Mouse (Mus musculus): ENCODE results near the gene Suds3. TPM values are rescaled to one million over a fixed set of nuclear protein-coding genes. Genes with fewer than 3 reads are reported as not detected.
A peak's percentile ranks its signal among the peaks of the same experiment; 100 is the strongest.

Gene Suds3
- total and polyA plus RNA-seq, 2 experiments from 2014 or later, result 68.1 to 83.4 TPM

DNA sequence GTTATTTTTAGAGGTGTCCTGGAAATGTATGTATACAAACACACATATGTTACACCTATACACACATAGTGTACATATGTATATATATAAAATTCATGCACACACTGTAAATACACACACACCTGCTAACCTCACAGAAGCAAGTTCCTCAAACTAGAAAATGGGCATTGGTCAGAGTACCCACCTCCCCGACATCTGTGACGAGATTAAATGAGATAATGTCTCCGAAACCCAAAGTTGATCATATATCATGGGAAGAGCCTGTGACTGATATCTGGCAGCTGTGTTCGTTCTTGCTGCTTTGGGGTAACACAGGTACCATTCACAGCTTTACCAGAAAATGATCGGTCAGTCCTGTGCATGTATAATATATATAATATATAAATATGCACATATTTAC is 20.7 kb upstream of the Suds3 start:
- H3K4me3 ChIP-seq (ENCODE audit: low read length), result no peak overlapping the region
- H3K4me2 ChIP-seq (ENCODE audit: low read depth, low read length), result no peak overlapping the region
- TF ChIP-seq CTCF (IDR thresholded peaks at IDR 0.05; ENCODE audit: low read depth), result no peak
- WGBS, result 90% methylated on average over 5 of the region's 5 CpGs
- no peaks in the 10 kb centered on the region for H3K27me3 ChIP-seq (ENCODE audit: insufficient read depth, low read length)
- no peaks in the 10 kb centered on the region for H3K4me1 ChIP-seq (ENCODE audit: insufficient read depth, low read length)
- no peak for DNase-seq (ENCODE audit: low spot score)
- H3K9ac ChIP-seq (replicated peaks; ENCODE audit: low read length), result no peak overlapping the region
- H3K27ac ChIP-seq, result no peak overlapping the region
- ATAC-seq, result no peak
- no peaks in the 10 kb centered on the region for H3K9me3 ChIP-seq (ENCODE audit: low read length)
- H3K36me3 ChIP-seq (ENCODE audit: insufficient read depth, low read length), result no peaks in the 10 kb centered on the region

DNA sequence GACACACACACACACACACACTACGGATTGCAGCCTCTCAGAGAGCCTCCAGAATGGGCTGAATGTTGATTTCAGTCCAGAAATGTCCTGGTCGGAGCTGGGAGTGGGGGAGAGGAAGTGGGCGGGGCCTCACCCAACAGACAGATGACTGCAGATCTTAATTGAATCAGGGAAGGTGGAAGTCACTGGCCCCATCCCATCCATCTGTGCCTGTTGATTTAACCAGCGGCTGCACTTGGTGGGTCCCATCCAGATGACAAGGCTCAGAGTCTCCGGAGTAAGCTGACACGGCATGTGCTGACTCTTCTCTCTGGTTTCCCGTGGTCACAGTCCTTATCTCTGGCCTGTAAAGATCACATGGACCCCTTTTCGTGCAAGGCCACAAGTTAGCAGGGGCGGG is 20.0 kb upstream of the Suds3 start:
- WGBS, result 29% methylated on average over 9 of the region's 9 CpGs

DNA sequence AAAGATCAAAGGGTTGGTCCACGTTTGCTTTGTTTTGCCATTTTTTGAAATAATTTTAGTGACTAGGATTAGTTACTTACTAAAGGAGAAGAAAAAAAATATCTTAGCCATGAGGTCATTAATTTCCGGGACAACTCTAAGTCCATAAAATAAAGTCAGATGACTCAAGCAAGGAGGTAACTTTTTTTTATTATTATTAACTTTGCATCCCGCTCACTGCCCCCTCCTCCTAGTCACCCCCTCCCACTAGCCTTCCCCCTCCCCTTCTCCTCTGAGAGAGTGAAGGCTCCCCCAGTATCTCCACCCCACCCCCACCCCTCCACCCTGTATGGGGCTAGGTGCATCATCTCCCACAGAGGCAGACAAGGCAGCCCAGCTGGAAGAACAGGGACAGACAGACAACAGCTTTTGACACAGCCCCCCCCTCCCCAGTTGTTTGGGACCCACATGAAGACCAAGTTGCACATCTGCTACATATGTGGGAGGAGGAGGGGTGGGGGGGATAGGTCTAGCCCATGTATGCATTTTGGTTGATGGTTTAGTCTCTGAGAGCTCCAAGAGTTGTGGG is 19.1 kb upstream of the Suds3 start:
- H3K4me1 ChIP-seq (ENCODE audit: insufficient read depth, low read length), result no peaks in the 10 kb centered on the region
- no peaks in the 10 kb centered on the region for H3K36me3 ChIP-seq (ENCODE audit: insufficient read depth, low read length)
- ATAC-seq (no peak), DNase-seq (ENCODE audit: low spot score) (no peak)
- H3K9ac ChIP-seq (replicated peaks; ENCODE audit: low read length), result no peak overlapping the region
- H3K4me2 ChIP-seq (ENCODE audit: low read depth, low read length), result no peak overlapping the region
- 73% methylated on average over 3 of the region's 3 CpGs for WGBS
- no peak overlapping the region for H3K27ac ChIP-seq
- H3K4me3 ChIP-seq (ENCODE audit: low read length), result no peak overlapping the region
- no peak for TF ChIP-seq CTCF (IDR thresholded peaks at IDR 0.05; ENCODE audit: low read depth)
- no peaks in the 10 kb centered on the region for H3K27me3 ChIP-seq (ENCODE audit: insufficient read depth, low read length)
- no peaks in the 10 kb centered on the region for H3K9me3 ChIP-seq (ENCODE audit: low read length)

More for the DNA sequence above, 20.0 kb upstream of the Suds3 start:
- H3K9ac ChIP-seq (replicated peaks; ENCODE audit: low read length), result no peak overlapping the region
- no peaks in the 10 kb centered on the region for H3K9me3 ChIP-seq (ENCODE audit: low read length)
- H3K27ac ChIP-seq, result no peak overlapping the region
- no peak for TF ChIP-seq CTCF (IDR thresholded peaks at IDR 0.05; ENCODE audit: low read depth)
- H3K36me3 ChIP-seq (ENCODE audit: insufficient read depth, low read length), result no peaks in the 10 kb centered on the region
- ATAC-seq, result peak; percentile 72; the same call in 1 of the 2 replicates
- H3K27me3 ChIP-seq (ENCODE audit: insufficient read depth, low read length), result no peaks in the 10 kb centered on the region
- no peaks in the 10 kb centered on the region for H3K4me1 ChIP-seq (ENCODE audit: insufficient read depth, low read length)
- DNase-seq (ENCODE audit: low spot score), result peak; percentile 46
- no peak overlapping the region for H3K4me3 ChIP-seq (ENCODE audit: low read length)
- 0 out of 2 replicates have a peak overlapping the region, but pooled peaks have one; percentile 2 for H3K4me2 ChIP-seq (ENCODE audit: low read depth, low read length)

DNA sequence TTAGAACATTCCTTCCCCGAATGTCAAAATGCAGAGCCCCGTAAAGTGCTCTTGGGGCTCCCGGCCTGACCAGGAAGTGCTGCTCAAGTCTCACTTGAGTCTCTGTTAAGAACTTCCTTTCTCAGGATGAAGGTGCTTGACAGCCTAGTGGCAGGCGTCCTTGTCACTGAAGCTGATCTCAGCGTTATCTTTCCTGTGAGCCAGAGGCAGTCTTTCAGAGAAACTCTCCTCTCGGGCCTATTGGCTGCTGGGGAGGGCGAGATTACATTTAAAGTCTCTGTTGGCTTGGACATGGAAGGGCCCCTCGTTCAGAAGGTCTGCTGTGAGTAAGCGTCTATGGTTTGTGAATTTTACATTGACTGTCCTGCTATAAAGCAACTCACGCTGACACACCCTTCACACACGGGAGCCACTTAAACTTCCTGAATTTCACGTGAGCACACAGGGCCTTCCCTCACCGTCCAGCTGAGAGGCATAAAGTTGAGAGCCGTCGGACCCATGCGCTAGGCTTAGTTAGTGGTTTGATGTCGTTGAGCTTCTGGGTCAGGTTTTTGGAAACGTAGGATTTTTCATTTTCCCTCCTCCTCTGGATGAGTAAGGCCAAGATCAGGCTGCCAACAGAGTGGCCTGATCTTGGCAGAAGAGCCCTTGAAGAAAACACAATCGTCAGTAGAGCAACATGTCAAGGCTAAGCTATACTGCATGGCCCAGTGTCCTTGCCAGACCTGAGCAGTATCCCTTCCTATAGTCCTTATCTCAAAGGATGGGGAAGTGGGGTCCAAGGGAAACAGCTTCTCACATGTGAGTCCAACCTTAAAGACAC is 18.4 kb upstream of the Suds3 start:
- WGBS, result 84% methylated on average over 19 of the region's 19 CpGs
- H3K36me3 ChIP-seq (ENCODE audit: insufficient read depth, low read length), result no peaks in the 10 kb centered on the region
- no peaks in the 10 kb centered on the region for H3K9me3 ChIP-seq (ENCODE audit: low read length)
- no peak overlapping the region for H3K4me3 ChIP-seq (ENCODE audit: low read length)
- H3K4me1 ChIP-seq (ENCODE audit: insufficient read depth, low read length), result no peaks in the 10 kb centered on the region
- no peak overlapping the region for H3K9ac ChIP-seq (replicated peaks; ENCODE audit: low read length)
- no peak for TF ChIP-seq CTCF (IDR thresholded peaks at IDR 0.05; ENCODE audit: low read depth)
- no peak overlapping the region for H3K27ac ChIP-seq
- H3K4me2 ChIP-seq (ENCODE audit: low read depth, low read length), result no peak overlapping the region
- H3K27me3 ChIP-seq (ENCODE audit: insufficient read depth, low read length), result no peaks in the 10 kb centered on the region
- ATAC-seq, result no peak
- no peak for DNase-seq (ENCODE audit: low spot score)

DNA sequence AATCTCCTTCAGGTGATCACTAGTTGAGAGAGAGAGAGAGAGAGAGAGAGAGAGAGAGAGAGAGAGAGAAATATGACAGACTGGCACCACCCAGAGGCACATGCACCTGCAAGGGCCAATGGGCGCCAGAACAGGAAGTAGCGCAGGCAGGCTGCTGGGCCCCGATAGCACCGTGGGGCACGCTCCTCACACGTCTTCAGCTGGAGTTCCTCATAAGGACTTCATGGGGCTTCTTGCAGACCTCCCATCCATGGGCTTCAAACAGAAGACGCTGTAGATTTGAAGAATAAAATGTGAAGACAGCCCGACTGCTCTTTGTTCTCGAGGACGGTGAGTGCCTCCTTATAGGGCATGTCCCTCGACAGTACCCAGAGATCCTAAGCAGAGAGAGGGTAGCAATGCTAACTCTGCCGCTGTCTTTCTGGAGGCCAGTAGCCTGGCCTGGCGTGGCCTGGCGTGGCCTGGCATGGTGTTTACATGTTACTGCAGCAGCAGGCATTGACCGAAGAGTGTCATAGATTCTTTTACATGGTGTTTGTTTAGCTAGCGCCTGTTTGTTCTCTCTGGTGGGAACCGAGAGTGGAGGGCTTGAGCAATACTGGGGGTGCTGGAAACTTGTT is 17.6 kb upstream of the Suds3 start:
- Histone ChIP-seq H3K36me3 (ENCODE audit: insufficient read depth, low read length) (no peaks in the 10 kb centered on the region), H3K27me3 (ENCODE audit: insufficient read depth, low read length) (no peaks in the 10 kb centered on the region), H3K27ac (no peak overlapping the region), H3K4me3 (ENCODE audit: low read length) (no peak overlapping the region), H3K9ac (replicated peaks; ENCODE audit: low read length) (no peak overlapping the region), H3K9me3 (ENCODE audit: low read length) (no peaks in the 10 kb centered on the region), H3K4me2 (ENCODE audit: low read depth, low read length) (no peak overlapping the region), H3K4me1 (ENCODE audit: insufficient read depth, low read length) (no peaks in the 10 kb centered on the region)
- DNase-seq (ENCODE audit: low spot score) (no peak), ATAC-seq (no peak)
- WGBS, result 87% methylated on average over 17 of the region's 17 CpGs
- TF ChIP-seq CTCF (IDR thresholded peaks at IDR 0.05; ENCODE audit: low read depth), result no peak

DNA sequence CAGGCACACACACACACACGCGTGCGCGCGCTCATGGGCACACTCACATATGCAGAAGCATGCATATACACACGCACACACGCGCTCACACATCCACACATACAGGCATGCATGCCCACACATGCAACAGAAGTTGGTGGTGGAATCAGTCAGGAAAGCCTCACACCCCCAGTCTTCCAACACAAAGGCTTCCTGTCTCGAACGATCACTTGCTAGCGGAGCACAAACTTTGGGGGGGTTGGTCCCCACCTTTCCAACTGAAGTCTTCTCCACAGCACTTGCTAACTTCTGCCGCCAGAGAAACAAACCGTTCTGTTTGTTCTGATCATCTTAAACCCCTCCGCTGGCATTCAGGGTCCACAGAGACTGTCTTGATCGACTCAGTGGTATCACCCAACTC is 14.8 kb upstream of the Suds3 start:
- Histone ChIP-seq H3K36me3 (ENCODE audit: insufficient read depth, low read length) (no peaks in the 10 kb centered on the region), H3K4me2 (ENCODE audit: low read depth, low read length) (no peak overlapping the region), H3K4me3 (ENCODE audit: low read length) (no peak overlapping the region), H3K27me3 (ENCODE audit: insufficient read depth, low read length) (no peaks in the 10 kb centered on the region), H3K9me3 (ENCODE audit: low read length) (no peaks in the 10 kb centered on the region), H3K27ac (no peak overlapping the region), H3K9ac (replicated peaks; ENCODE audit: low read length) (no peak overlapping the region), H3K4me1 (ENCODE audit: insufficient read depth, low read length) (no peaks in the 10 kb centered on the region)
- DNase-seq (ENCODE audit: low spot score) (no peak), ATAC-seq (no peak)
- WGBS, result 93% methylated on average over 15 of the region's 15 CpGs
- no peak for TF ChIP-seq CTCF (IDR thresholded peaks at IDR 0.05; ENCODE audit: low read depth)

All from hindbrain, postnatal 0 days (tissue).